Mouse (Mus musculus): ENCODE measurements around the gene Fyn. TPM values are rescaled to one million over a fixed set of nuclear protein-coding genes. Genes with fewer than 3 reads are reported as not detected.

Gene Fyn
- total RNA-seq, 4 experiments from 2014 or later, result 113 to 122 (median 118) TPM

DNA sequence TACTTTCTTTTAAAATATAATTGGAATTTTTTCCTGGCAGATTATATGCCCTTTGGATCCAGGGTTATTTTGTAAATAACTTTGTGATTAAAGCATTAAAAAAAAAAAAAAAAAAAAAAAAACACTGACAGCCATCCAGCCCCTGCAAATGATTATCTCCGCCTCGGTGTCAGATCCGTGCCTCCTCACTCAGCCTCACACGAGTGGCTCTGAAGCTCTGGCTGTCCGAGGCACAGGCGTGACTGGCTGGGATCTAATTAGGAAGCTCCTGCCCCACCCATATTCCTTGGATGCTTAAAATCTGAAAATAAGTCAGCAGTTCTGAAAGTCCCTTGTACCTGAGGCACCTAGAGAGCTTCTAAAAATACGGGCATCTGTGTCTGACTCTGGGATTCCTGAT lies 164.2 kb downstream of the Fyn start:
- DNase-seq (ENCODE audit: low spot score in 2 of 2), result no peak

- DNase-seq (ENCODE audit: low spot score in 2 of 2), result peak in 1 of 2 experiments; percentile 41
These were observed 165.8 kb downstream of the Fyn start for GRCm38 (mm10) chr10:39534324-39535026.

- no peak for DNase-seq (ENCODE audit: low spot score in 2 of 2)
These were observed 166.7 kb downstream of the Fyn start for GRCm38 (mm10) chr10:39535347-39535746.

DNA sequence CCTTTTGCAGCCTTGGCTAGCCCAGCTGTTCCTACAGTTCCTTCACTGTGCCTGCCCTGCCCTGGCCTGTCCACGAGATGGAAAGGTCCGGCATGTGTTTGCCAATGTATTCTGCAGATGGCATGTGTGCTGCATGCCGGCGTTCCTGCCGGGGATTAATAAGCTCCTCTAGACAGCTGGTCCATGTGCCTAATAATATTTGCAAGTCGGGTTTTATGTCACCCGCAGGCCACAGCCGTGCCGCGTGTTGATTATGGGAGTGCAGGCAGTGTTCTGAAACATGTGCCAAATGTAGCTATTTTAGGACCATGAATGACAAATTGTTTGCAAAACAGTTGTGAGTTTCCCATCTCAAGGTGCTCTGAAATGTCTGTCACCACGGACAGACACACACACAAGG lies 167.6 kb downstream of the Fyn start:
- DNase-seq (ENCODE audit: low spot score in 2 of 2), result peak; percentile 44 to 62

DNA sequence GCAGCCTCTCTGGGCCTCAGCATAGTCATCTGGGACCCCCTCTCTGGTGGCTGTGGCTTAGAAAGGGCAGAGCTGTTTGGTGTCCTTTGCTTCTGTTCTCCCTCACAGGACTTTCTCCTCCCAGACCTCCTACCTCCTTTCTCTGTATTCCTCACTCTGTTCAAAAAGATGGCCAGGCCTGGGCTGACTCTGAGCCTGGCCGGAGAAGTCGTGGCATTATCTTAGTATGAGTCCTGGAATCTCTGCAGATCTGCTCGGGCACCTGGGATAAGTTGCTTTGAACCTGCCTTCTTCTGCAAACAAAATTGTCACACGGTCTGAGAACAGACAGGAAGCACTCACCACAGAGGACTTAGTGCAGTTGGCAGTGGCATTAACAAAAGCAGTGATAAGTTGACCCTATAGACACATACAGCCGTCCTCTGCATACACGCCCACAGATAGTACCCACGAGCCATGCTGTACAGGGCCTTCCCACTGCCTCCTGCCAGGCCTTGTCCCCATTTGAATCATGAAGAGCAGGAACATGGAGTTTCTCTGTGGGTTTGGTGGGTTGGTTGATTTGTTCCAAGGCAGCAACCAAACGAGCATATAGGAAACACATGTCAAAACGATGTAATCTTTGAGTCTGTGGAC lies 171.5 kb downstream of the Fyn start:
- DNase-seq (ENCODE audit: low spot score in 2 of 2), result no peak

DNA sequence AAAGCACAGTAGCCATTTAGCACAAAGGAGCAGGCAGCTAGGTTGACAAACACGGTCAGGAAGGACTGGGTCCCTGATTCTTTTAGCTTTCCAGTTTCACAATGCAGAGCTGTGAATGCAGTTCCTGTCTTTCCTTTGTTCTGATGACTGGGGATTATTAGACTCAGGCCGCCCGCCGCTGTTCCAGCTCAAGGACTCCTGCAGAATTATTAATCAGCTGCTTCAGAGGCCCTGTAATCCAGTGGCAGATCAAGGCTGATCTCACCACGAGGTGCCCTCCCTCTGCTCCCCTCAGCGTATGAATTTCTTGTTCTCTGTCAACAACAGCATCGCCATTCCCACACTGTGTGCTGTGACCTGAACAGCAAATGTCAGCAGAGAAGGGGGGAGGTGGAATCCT lies 172.3 kb downstream of the Fyn start:
- peak; percentile 65 to 74 for DNase-seq (ENCODE audit: low spot score in 2 of 2)

- DNase-seq (ENCODE audit: low spot score in 2 of 2), result no peak
These were observed 172.8 kb downstream of the Fyn start for GRCm38 (mm10) chr10:39541451-39541874.

DNA sequence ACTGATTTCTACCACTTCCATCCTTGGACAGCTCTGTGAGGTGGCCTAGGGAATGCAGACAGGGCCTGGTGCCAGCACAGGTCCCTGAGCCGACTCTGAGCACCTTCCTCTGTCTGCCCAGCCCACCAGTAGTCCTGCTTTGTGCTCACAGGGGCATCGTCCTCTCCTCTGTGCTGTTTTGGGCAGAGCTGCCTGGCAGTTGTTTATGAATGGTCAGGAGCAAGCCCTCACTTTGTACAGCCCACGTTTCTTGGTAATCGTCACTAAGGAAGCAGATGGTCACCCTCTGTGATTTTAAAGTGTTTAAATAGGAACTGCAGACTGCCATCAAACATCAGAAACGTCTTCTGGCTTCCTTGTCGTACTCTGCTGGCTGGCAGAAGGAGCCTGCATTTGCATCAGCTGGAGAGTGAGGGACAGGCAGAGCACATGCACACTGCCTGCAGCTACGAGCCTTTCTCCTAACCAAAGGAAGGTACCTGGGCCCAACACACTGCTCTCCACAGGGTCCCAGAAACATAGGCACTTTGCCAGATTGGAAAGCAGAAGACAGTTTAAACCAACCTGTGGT lies 173.4 kb downstream of the Fyn start:
- peak in 1 of 2 experiments; percentile 57 for DNase-seq (ENCODE audit: low spot score in 2 of 2)

DNA sequence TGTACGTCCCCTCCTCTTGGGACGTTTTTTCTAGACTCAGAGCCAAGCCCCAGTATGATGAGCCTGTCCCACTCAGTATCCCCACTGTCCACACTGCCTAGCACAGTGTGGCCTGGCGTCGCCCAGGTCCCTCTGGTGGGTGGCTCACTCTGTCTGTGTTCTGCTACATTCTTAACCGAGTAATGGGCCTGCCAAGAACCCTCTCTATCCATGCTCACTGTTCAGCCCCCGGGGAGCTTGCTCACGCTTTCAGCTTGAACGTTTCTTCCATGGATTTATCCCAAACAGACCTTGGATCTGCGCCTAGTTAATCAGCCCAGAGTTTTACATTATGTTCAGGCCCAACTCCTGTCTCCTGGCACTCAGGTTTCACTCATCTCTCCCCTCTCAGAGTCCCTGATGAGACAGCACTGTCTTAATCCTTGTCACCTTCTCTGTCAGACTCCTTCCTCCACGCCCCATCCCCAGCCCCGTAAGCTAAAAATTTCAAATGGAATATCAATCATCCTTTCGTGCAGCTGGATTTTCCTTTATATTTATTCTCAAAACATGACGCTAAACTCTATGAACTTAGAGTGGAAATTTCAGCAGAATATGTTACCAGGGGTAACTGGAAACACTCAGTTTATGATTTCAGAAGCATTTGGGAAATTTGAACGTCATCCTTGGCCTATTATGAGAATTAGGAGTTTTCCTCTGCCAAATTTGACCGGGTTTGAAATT lies 174.0 kb downstream of the Fyn start:
- peak in 1 of 2 experiments; percentile 38 for DNase-seq (ENCODE audit: low spot score in 2 of 2)

DNA sequence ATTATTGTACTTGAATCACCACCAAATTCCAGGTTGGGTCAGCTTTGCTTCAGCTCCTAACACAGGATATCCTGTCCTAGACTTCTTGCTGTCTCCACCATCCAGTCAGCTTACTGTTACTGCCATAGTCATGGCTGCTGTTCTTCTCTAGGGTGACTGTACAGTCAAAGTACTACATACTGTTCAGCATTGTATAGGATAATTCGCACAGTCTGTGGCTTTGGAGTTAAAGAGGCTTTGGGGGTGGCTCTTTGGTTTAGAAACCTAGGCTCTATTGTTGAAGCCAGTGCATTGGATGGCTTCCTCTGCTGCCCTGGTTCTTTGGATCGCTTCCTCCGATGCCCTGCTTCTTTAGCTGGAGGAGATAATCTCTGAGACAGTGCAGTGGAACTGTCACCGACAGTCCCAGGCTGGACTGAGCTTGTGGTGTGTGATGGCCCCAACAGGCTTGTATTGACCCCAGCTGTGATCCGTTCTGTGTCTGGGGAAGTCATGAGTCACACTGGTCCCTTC lies 174.7 kb downstream of the Fyn start:
- no peak for DNase-seq (ENCODE audit: low spot score in 2 of 2)

- no peak for DNase-seq (ENCODE audit: low spot score in 2 of 2)
These were observed 178.9 kb downstream of the Fyn start for GRCm38 (mm10) chr10:39547369-39548074.

DNA sequence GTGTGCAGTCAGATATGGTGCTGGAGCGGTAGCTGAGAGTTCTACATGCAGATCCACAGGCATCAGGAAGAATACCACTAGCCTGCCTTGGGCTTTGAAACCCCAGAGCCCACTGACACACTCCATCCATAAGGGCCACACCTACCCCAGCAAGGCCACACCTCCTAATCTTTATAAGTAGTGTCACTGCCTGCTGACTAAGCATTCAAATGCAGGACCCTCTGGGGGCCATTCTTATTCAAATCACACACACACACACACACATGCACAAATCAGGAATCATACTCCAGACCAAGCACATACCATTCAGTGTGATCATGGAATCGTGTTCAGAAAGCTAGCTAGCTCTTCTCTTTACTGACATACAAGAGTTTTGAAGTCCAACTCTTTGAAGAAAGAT lies 182.1 kb downstream of the Fyn start:
- DNase-seq (ENCODE audit: low spot score in 2 of 2), result no peak

- no peak for DNase-seq (ENCODE audit: low spot score in 2 of 2)
These were observed 183.1 kb downstream of the Fyn start for GRCm38 (mm10) chr10:39551637-39552185.

GRCm38 (mm10) chr10:39552351-39552814 lies 183.7 kb downstream of the Fyn start:
- no peak for DNase-seq (ENCODE audit: low spot score in 2 of 2)

- no peak for DNase-seq (ENCODE audit: low spot score in 2 of 2)
These were observed 184.2 kb downstream of the Fyn start for GRCm38 (mm10) chr10:39552903-39553302.

DNA sequence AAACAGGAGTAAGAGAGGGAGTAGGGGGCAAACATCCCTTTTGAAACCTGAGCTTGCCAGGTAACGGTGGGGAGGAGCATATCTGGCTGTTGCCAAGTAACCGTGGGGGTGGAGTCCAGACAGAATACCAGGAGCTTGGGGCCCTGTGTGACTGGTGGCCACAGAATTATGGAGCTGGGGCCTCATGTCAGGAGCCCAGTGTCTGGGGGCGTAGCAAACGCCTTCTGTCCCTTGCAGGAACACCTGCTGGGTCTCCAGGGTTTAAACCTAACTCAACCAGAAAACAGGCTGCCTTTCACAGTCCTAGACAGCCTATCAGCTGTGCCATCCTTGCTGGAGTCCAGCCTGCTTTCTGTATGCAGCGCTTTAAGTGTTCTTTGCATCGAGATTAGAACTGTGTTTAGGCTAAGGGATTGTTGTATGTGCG lies 186.6 kb downstream of the Fyn start:
- DNase-seq (ENCODE audit: low spot score in 2 of 2), result no peak

- DNase-seq (ENCODE audit: low spot score in 2 of 2), result no peak
These were observed 187.1 kb downstream of the Fyn start for GRCm38 (mm10) chr10:39555740-39556139.

GRCm38 (mm10) chr10:39557360-39557759 lies 188.7 kb downstream of the Fyn start:
- DNase-seq (ENCODE audit: low spot score in 2 of 2), result no peak

- no peak for DNase-seq (ENCODE audit: low spot score in 2 of 2)
These were observed 189.2 kb downstream of the Fyn start for GRCm38 (mm10) chr10:39557851-39558250.

DNA sequence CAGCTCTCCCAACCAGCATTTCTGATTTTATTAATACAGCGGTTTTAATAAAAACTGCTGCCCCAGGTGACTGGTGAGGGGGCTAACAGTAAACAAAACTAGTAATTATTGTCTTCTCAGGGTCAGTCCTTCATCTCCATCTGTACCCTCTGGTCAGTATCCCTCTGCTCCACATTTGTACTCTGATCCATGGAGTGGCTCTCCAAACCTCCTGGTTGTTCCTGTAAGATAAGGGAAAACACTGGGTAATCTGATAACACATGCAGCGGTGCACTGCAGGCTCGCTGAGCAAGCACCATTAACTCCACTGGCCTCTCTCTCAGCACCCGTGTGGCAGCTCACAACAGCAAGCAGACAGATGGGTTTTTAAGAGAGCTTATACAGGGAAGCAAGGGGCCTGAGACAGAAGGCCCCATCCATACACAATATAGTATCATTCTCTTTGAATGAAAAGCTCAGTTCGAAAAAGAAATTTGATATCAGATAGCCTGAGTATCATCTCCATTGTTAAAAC lies 189.9 kb downstream of the Fyn start:
- DNase-seq (ENCODE audit: low spot score in 2 of 2), result no peak

All from layer of hippocampus, adult 8-10 months (tissue).